Mouse (Mus musculus) E14TG2a.4 (cell line): ENCODE results near the gene Zfyve26.
A peak's percentile ranks its signal among the peaks of the same experiment; 100 is the strongest.

Experiments
- H3K27me3 ChIP-seq: 2 replicates; pipeline ENCODE4 v1.6.1; 2014; ENCODE audit warnings: low read length, control low read depth; ENCODE audit not compliant: insufficient read depth
- H3K36me3 ChIP-seq: 2 replicates; pipeline ENCODE4 v1.6.1; 2014; ENCODE audit warnings: low read length, control low read depth; ENCODE audit not compliant: insufficient read depth
- H3K4me1 ChIP-seq: replicated peaks from 2 replicates; pipeline ENCODE4 v1.6.1; 2014; ENCODE audit warnings: low read depth, low read length, control low read depth
- H3K4me3 ChIP-seq: replicated peaks from 2 replicates; pipeline ENCODE4 v1.5.1; 2014; ENCODE audit warnings: mild to moderate bottlenecking, low read length
- H3K9me3 ChIP-seq: 2 replicates; pipeline ENCODE4 v1.6.1; 2014; ENCODE audit warnings: low read length, control low read depth
- CTCF ChIP-seq: conservative IDR thresholded peaks from 2 replicates; pipeline ENCODE4 v1.5.1; 2014; ENCODE audit warnings: low read length
- NANOG ChIP-seq: IDR thresholded peaks from 2 replicates; pipeline ENCODE4 v1.6.1; 2014; ENCODE audit warnings: borderline replicate concordance, low read length, mixed read lengths
- POU5F1 ChIP-seq: IDR thresholded peaks from 2 replicates; pipeline ENCODE4 v1.6.1; 2014; ENCODE audit warnings: low read length, borderline replicate concordance

Zfyve26 gene

GRCm38 (mm10) chr12:79296126-79296816 is at the start of gene Zfyve26:
TSS of gene Zfyve26 (minus strand) at chr12:79296304.
- TF ChIP-seq POU5F1: no peak
- peak; percentile 11; the same call in 1 of the 2 replicates for TF ChIP-seq CTCF
- TF ChIP-seq NANOG: no peak
- peaks cover 21% of the 10 kb centered on the region for H3K4me1 ChIP-seq

GRCm38 (mm10) chr12:79341291-79341845 is 45.3 kb upstream of the Zfyve26 start:
- no peaks in the 10 kb centered on the region for H3K9me3 ChIP-seq
- no peaks in the 10 kb centered on the region for H3K27me3 ChIP-seq
- peaks cover 17% of the 10 kb centered on the region for H3K4me1 ChIP-seq
- H3K4me3 ChIP-seq: no peak overlapping the region
- peaks cover 11% of the 10 kb centered on the region; the same call in 1 of the 2 replicates for H3K36me3 ChIP-seq
- peak; percentile 26; the same call in 1 of the 2 replicates for TF ChIP-seq NANOG
- TF ChIP-seq CTCF: no peak

More at GRCm38 (mm10) chr12:79296126-79296816, at the start of gene Zfyve26:
- H3K9me3 ChIP-seq: no peaks in the 10 kb centered on the region
- H3K36me3 ChIP-seq: peaks cover 39% of the 10 kb centered on the region
- peak within 1 kb of the TSS; percentile 89 for H3K4me3 ChIP-seq
- H3K27me3 ChIP-seq: no peaks in the 10 kb centered on the region

GRCm38 (mm10) chr12:79340513-79340912 is 44.4 kb upstream of the Zfyve26 start:
- TF ChIP-seq NANOG (no peak), CTCF (no peak), POU5F1 (no peak)
- peaks cover 6% of the 10 kb centered on the region; the same call in 1 of the 2 replicates for H3K36me3 ChIP-seq
- no peaks in the 10 kb centered on the region for H3K27me3 ChIP-seq
- peaks cover 17% of the 10 kb centered on the region for H3K4me1 ChIP-seq
- no peak overlapping the region for H3K4me3 ChIP-seq
- no peaks in the 10 kb centered on the region for H3K9me3 ChIP-seq

GRCm38 (mm10) chr12:79338791-79339190 is 42.7 kb upstream of the Zfyve26 start:
- Histone ChIP-seq H3K9me3 (peaks cover 13% of the 10 kb centered on the region), H3K27me3 (no peaks in the 10 kb centered on the region), H3K36me3 (peaks cover 23% of the 10 kb centered on the region), H3K4me3 (no peak overlapping the region), H3K4me1 (peaks cover 17% of the 10 kb centered on the region)
- no peak for TF ChIP-seq NANOG
- TF ChIP-seq CTCF: no peak
- TF ChIP-seq POU5F1: no peak

GRCm38 (mm10) chr12:79331722-79332121 is 35.6 kb upstream of the Zfyve26 start:
- peaks cover 14% of the 10 kb centered on the region for H3K4me1 ChIP-seq
- H3K36me3 ChIP-seq: peaks cover 33% of the 10 kb centered on the region
- no peak for TF ChIP-seq POU5F1
- H3K9me3 ChIP-seq: peaks cover 14% of the 10 kb centered on the region
- no peak overlapping the region for H3K4me3 ChIP-seq
- H3K27me3 ChIP-seq: no peaks in the 10 kb centered on the region

GRCm38 (mm10) chr12:79330571-79330970 is 34.5 kb upstream of the Zfyve26 start:
- Histone ChIP-seq H3K9me3 (peaks cover 14% of the 10 kb centered on the region), H3K4me3 (no peak overlapping the region), H3K36me3 (peaks cover 39% of the 10 kb centered on the region), H3K27me3 (no peaks in the 10 kb centered on the region), H3K4me1 (peaks cover 21% of the 10 kb centered on the region)
- no peak for TF ChIP-seq NANOG
- TF ChIP-seq POU5F1: no peak
- no peak for TF ChIP-seq CTCF

- Histone ChIP-seq H3K4me3 (no peak overlapping the region), H3K4me1 (peaks cover 21% of the 10 kb centered on the region), H3K36me3 (peaks cover 22% of the 10 kb centered on the region), H3K27me3 (no peaks in the 10 kb centered on the region), H3K9me3 (no peaks in the 10 kb centered on the region)
- TF ChIP-seq POU5F1 (no peak), NANOG (no peak), CTCF (no peak)
Measured at GRCm38 (mm10) chr12:79327868-79328267, 31.8 kb upstream of the Zfyve26 start.

GRCm38 (mm10) chr12:79326745-79327144 is 30.6 kb upstream of the Zfyve26 start:
- Histone ChIP-seq H3K27me3 (no peaks in the 10 kb centered on the region), H3K36me3 (peaks cover 22% of the 10 kb centered on the region), H3K9me3 (no peaks in the 10 kb centered on the region), H3K4me3 (no peak overlapping the region), H3K4me1 (peaks cover 21% of the 10 kb centered on the region)
- TF ChIP-seq POU5F1 (no peak), CTCF (no peak), NANOG (no peak)

- Histone ChIP-seq H3K36me3 (peaks cover 22% of the 10 kb centered on the region), H3K4me1 (peaks cover 21% of the 10 kb centered on the region)
- no peak for TF ChIP-seq POU5F1
- no peak for TF ChIP-seq NANOG
- no peak for TF ChIP-seq CTCF
Measured at GRCm38 (mm10) chr12:79326236-79326635, 30.1 kb upstream of the Zfyve26 start.

More at GRCm38 (mm10) chr12:79326236-79326635, 30.1 kb upstream of the Zfyve26 start:
- Histone ChIP-seq H3K4me3 (no peak overlapping the region), H3K9me3 (no peaks in the 10 kb centered on the region), H3K27me3 (no peaks in the 10 kb centered on the region)
